Mouse (Mus musculus) midbrain, embryonic 16.5 days (tissue): ENCODE results near the gene Ifna11. TPM values are rescaled to one million over a fixed set of nuclear protein-coding genes. Genes with fewer than 3 reads are reported as not detected.

Source experiments
- ATAC-seq: fragments of 200-750 bp; cut with Nextera tagmentation; 2 replicates; pipeline ENCODE4 v1.8.0; 2017; ENCODE audit warnings: moderate TSS enrichment
- H3K27ac ChIP-seq: fragments of 300-500 bp; sonication (generic); 2 replicates; pipeline ENCODE4 v1.5.1; 2014; ENCODE audit warnings: mild to moderate bottlenecking, low read length, mixed read lengths
- H3K27me3 ChIP-seq: fragments of 300-500 bp; sonication (generic); 2 replicates; pipeline ENCODE4 v1.6.1; 2014; ENCODE audit warnings: low read depth, low read length, mixed read lengths; ENCODE audit not compliant: control insufficient read depth, insufficient read depth
- H3K36me3 ChIP-seq: fragments of 300-500 bp; sonication (generic); 2 replicates; pipeline ENCODE4 v1.6.1; 2014; ENCODE audit warnings: mild to moderate bottlenecking, low read length, moderate library complexity, mixed read lengths; ENCODE audit not compliant: control insufficient read depth, insufficient read depth
- H3K4me1 ChIP-seq: fragments of 300-500 bp; sonication (generic); 2 replicates; pipeline ENCODE4 v1.6.1; 2014; ENCODE audit warnings: mild to moderate bottlenecking, low read length, mixed read lengths; ENCODE audit not compliant: control insufficient read depth, insufficient read depth
- H3K4me2 ChIP-seq: fragments of 300-500 bp; sonication (generic); 2 replicates; pipeline ENCODE4 v1.6.1; 2014; ENCODE audit warnings: mild to moderate bottlenecking, low read length, mixed read lengths
- H3K4me3 ChIP-seq: fragments of 300-500 bp; sonication (generic); 2 replicates; pipeline ENCODE4 v1.5.1; 2014; ENCODE audit warnings: low read depth, mild to moderate bottlenecking, low read length, moderate library complexity, mixed read lengths
- H3K9ac ChIP-seq: fragments of 300-500 bp; sonication (generic); 2 replicates; pipeline ENCODE4 v1.6.1; 2014; ENCODE audit warnings: low read depth, low read length, mixed read lengths
- H3K9me3 ChIP-seq: fragments of 300-500 bp; sonication (generic); replicated peaks from 2 replicates; pipeline ENCODE4 v1.6.1; 2014; ENCODE audit warnings: mild to moderate bottlenecking, low read length, mixed read lengths; ENCODE audit not compliant: control insufficient read depth, poor library complexity, severe bottlenecking
- WGBS: fragments of 180-500 bp; shearing (Covaris S2); extraction: QIAGEN DNeasy Blood & Tissue Kit; methylation state at CpG from one replicate; pipeline ENCODE4 v1.1.7; 2014; 5-methylcytosine and 5-hydroxymethylcytosine counted together
- polyA plus RNA-seq: library from polyadenylated mRNA; unstranded; fragments of >200 nt; fragmentation: Nextera tagmentation; extraction: Ambion mirVana; gene quantifications from 2 replicates; pipeline ENCODE4 v1.2.1, GENCODE M21; 2015

The Ifna11 gene
- polyA plus RNA-seq, 1 experiment from 2014 or later: not detected

DNA sequence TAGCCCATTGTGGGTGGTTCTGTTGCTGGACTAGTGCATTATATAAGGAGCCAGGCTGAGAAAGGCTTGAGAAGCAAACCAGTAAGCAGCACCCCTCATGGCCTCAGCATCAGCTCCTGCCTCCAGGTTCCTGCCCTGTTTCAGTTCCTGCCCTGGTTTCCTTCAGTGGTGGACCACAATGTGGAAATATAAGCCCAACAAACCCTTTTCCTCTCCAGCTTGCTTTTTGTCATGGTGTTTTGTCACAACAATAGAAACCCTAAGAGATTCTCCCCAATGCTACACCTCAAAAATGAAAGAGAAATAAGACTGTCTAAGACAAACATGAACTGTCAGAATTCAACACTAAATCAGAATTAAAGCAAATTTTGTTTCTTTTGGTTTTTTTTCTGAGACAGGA is 39.5 kb downstream of the Ifna11 start:
- H3K27me3 ChIP-seq: no peaks in the 10 kb centered on the region
- no peak overlapping the region for H3K27ac ChIP-seq
- no peak overlapping the region for H3K4me3 ChIP-seq
- H3K9ac ChIP-seq: no peak overlapping the region
- no peaks in the 10 kb centered on the region for H3K4me1 ChIP-seq
- H3K9me3 ChIP-seq: no peaks in the 10 kb centered on the region
- no peak for ATAC-seq
- no peaks in the 10 kb centered on the region for H3K36me3 ChIP-seq
- no peak overlapping the region for H3K4me2 ChIP-seq

DNA sequence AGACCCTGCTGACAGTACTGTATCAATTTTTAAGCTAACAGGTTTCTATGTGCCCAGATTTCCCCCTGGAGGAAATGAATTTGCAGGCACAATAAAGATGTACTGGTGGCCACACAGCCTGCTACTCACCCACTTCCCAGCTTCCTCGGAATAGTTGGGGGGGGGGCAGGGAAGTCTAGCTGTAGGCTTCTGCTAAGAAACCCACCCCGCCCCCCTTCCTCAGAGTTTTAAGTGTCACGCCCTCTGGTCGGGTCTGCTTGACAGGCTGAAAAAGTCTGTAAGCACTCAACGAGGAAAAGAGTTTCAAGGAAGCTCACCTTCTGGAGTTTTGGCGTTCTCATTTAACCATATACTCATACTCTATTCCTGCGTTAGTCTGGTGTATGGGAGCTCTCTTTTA is 43.5 kb downstream of the Ifna11 start:
- H3K4me3 ChIP-seq: no peak overlapping the region
- WGBS: 5% methylated on average over 7 of the region's 7 CpGs
- no peak overlapping the region for H3K4me2 ChIP-seq
- no peak for ATAC-seq
- H3K27me3 ChIP-seq: no peaks in the 10 kb centered on the region; the same call in 1 of the 2 replicates
- H3K36me3 ChIP-seq: no peaks in the 10 kb centered on the region
- no peak overlapping the region for H3K27ac ChIP-seq
- no peaks in the 10 kb centered on the region for H3K9me3 ChIP-seq
- H3K4me1 ChIP-seq: peaks cover 8% of the 10 kb centered on the region
- H3K9ac ChIP-seq: no peak overlapping the region

GRCm38 (mm10) chr4:88864599-88864998 is 44.8 kb downstream of the Ifna11 start:
- ATAC-seq: no peak
- Histone ChIP-seq H3K27me3 (no peaks in the 10 kb centered on the region; the same call in 1 of the 2 replicates), H3K9ac (no peak overlapping the region), H3K4me3 (no peak overlapping the region), H3K4me1 (peaks cover 11% of the 10 kb centered on the region), H3K36me3 (no peaks in the 10 kb centered on the region), H3K27ac (no peak overlapping the region), H3K4me2 (no peak overlapping the region), H3K9me3 (no peaks in the 10 kb centered on the region)
- 69% methylated on average over 9 of the region's 9 CpGs for WGBS

GRCm38 (mm10) chr4:88865011-88865569 is 45.3 kb downstream of the Ifna11 start:
- H3K9me3 ChIP-seq: no peaks in the 10 kb centered on the region
- H3K4me3 ChIP-seq: no peak overlapping the region
- no peaks in the 10 kb centered on the region for H3K36me3 ChIP-seq
- H3K4me1 ChIP-seq: peaks cover 11% of the 10 kb centered on the region
- H3K27me3 ChIP-seq: no peaks in the 10 kb centered on the region; the same call in 1 of the 2 replicates
- no peak overlapping the region for H3K9ac ChIP-seq
- H3K4me2 ChIP-seq: no peak overlapping the region
- no peak for ATAC-seq
- WGBS: 57% methylated on average over 6 of the region's 6 CpGs
- no peak overlapping the region for H3K27ac ChIP-seq

- Histone ChIP-seq H3K36me3 (no peaks in the 10 kb centered on the region), H3K9me3 (no peaks in the 10 kb centered on the region), H3K4me1 (peaks cover 11% of the 10 kb centered on the region), H3K4me3 (peak overlapping the region; percentile 50), H3K27me3 (no peaks in the 10 kb centered on the region; the same call in none of the 2 replicates), H3K4me2 (peak overlapping the region; percentile 98), H3K27ac (no peak overlapping the region), H3K9ac (peak overlapping the region; percentile 58; the same call in 1 of the 2 replicates)
- ATAC-seq: peak; percentile 80
- under 1% methylated on average over 8 of the region's 8 CpGs for WGBS
Observed at GRCm38 (mm10) chr4:88867366-88867925, 47.7 kb downstream of the Ifna11 start.

DNA sequence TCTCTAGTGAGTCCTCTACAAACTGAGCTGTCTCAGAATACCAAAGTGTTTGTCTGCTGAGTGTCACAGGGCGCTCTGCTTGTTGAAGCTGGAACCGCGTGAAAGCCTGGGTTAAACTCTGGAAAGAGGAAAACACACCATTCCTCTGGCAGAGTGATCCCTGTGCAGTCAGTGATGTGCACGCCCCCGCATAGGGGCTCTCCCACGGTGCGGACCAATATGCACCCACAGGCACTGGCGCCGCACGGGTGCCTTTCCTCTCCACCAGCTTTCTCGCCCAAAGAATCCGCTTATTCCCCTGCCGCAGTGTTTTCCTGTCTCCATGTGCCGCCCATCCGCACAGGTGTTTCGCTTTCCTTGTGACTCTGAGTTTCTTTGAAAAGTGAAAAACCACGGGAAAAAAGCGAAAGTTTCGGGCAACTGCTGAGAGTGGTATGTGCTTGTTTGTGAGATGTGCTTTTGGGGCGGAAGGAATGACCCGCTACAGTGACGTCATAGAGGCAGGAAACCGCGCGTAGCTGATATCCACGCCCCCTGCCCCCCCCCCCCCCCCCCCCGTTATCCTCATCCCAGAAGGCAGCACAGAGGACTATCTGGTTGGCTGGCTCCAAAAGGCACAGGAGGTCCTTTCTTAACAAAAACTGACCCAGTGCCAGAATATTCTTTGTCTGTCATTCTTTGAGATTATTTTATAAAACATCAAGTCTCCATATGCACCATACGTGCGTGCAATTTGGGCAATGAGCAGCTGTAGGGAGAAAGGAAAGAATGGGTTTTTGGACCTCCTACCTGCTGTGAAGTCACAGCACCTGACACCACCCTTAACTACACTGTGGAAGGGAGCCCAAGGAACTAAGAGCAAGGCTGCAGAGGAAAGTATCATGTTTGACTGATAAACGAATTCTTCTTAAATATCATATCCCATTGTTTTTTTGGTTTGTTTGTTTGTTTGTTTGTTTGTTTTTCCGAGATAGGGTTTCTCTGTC is 48.5 kb downstream of the Ifna11 start:
- Histone ChIP-seq H3K4me2 (peak overlapping the region; percentile 98), H3K27me3 (no peaks in the 10 kb centered on the region; the same call in none of the 2 replicates), H3K9me3 (no peaks in the 10 kb centered on the region), H3K4me1 (peaks cover 11% of the 10 kb centered on the region), H3K27ac (no peak overlapping the region), H3K9ac (peak overlapping the region; percentile 58), H3K36me3 (no peaks in the 10 kb centered on the region), H3K4me3 (peak overlapping the region; percentile 50)
- peak; percentile 83 for ATAC-seq
- WGBS: 7% methylated on average over 29 of the region's 31 CpGs

Other genes with a start within 250 kb of the Ifna11 start
- not detected in 2 replicates for gene Ifna14, start 248.2 kb upstream of the Ifna11 start, polyA plus RNA-seq
- not detected in 2 replicates for gene Ifna9, start 227.6 kb upstream of the Ifna11 start, polyA plus RNA-seq
- gene Ifna12, start 216.6 kb upstream of the Ifna11 start, polyA plus RNA-seq: not detected in 2 replicates
- gene C87499, start 185.5 kb upstream of the Ifna11 start, polyA plus RNA-seq: not detected in 2 replicates
- not detected in 2 replicates for gene Ifna13, start 175.5 kb upstream of the Ifna11 start, polyA plus RNA-seq
- not detected in 2 replicates for gene Ifna16, start 143.0 kb upstream of the Ifna11 start, polyA plus RNA-seq
- gene Ifna2, start 136.0 kb upstream of the Ifna11 start, polyA plus RNA-seq: not detected in 2 replicates
- not detected in 2 replicates for gene Ifnab, start 128.6 kb upstream of the Ifna11 start, polyA plus RNA-seq
- 1.3 and 1.7 TPM in 2 replicates for gene Gm26566, start 98.2 kb upstream of the Ifna11 start, polyA plus RNA-seq
- gene Klhl9, start 97.5 kb upstream of the Ifna11 start, polyA plus RNA-seq: 115 and 125 TPM in 2 replicates
- not detected in 2 replicates for gene Gm13271, start 65.1 kb upstream of the Ifna11 start, polyA plus RNA-seq
- gene Gm13283, start 59.8 kb upstream of the Ifna11 start, polyA plus RNA-seq: not detected in 2 replicates
- not detected in 2 replicates for gene Gm13290, start 46.1 kb upstream of the Ifna11 start, polyA plus RNA-seq
- gene Gm13289, start 43.0 kb upstream of the Ifna11 start, polyA plus RNA-seq: not detected in 2 replicates
- gene Gm13272, start 40.1 kb upstream of the Ifna11 start, polyA plus RNA-seq: not detected in 2 replicates
- not detected in 2 replicates for gene Ifnz, start 37.8 kb upstream of the Ifna11 start, polyA plus RNA-seq
- not detected in 2 replicates for gene Gm13276, start 34.2 kb upstream of the Ifna11 start, polyA plus RNA-seq
- gene Gm13277, start 31.3 kb upstream of the Ifna11 start, polyA plus RNA-seq: not detected in 2 replicates
- gene Gm13278, start 28.4 kb upstream of the Ifna11 start, polyA plus RNA-seq: not detected in 2 replicates
- gene Gm13275, start 25.5 kb upstream of the Ifna11 start, polyA plus RNA-seq: not detected in 2 replicates
- gene Gm13279, start 22.6 kb upstream of the Ifna11 start, polyA plus RNA-seq: not detected in 2 replicates
- gene Gm13285, start 20.3 kb upstream of the Ifna11 start, polyA plus RNA-seq: not detected in 2 replicates
- not detected in 2 replicates for gene Gm13287, start 16.7 kb upstream of the Ifna11 start, polyA plus RNA-seq
- gene Gm13288, start 14.4 kb upstream of the Ifna11 start, polyA plus RNA-seq: not detected in 2 replicates
- not detected in 2 replicates for gene Ifna7, start 3.7 kb upstream of the Ifna11 start, polyA plus RNA-seq
- gene Ifna6, start 7.5 kb downstream of the Ifna11 start, polyA plus RNA-seq: not detected in 2 replicates
- gene Ifna5, start 15.6 kb downstream of the Ifna11 start, polyA plus RNA-seq: not detected in 2 replicates
- gene Ifna4, start 21.9 kb downstream of the Ifna11 start, polyA plus RNA-seq: not detected in 2 replicates
- gene Ifna1, start 30.1 kb downstream of the Ifna11 start, polyA plus RNA-seq: not detected in 2 replicates
- not detected in 2 replicates for gene Ifne, start 60.2 kb downstream of the Ifna11 start, polyA plus RNA-seq